Mouse (Mus musculus): ENCODE measurements around the gene Ints6l. TPM values are rescaled to one million over a fixed set of nuclear protein-coding genes. Genes with fewer than 3 reads are reported as not detected.

The Ints6l gene
- polyA plus RNA-seq (2012; rRNA removed) = 71.6 and 84.1 TPM in 2 replicates

DNA sequence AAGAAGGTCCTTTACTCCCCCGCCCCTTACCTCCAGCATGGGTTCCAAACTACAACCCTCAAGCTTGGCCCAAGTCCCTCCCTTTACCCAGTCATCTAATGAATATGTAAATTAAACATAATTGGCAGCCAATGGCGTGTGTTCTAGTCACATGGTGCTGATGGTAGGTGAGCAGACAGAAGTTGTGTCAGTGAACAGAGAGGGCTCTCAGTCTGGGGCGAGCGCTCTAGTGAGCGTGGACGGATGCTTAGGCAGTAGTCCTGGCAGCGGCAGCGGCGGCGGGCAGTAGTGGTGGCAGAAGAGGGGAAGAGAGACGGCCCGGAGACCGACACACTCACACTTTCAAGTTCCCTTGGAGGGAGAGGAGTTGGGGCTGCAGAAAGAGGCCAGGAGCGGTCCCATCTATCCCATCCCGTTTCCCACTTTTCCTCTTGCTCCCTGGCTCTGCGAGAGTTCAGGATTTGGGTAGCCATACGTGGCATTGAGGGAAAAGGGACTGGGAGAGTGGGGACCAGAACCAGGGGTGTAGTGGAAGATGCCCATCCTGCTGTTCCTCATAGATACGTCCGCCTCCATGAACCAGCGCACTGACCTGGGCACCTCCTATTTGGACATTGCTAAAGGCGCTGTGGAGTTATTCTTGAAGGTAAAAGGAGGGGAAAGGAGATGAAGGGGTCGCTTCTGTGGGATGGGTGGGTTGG is at the start of gene Ints6l:
Ints6l (plus strand) TSS at position 187 of the 701 bp plus-strand sequence.
- DNase-seq (ENCODE audit: extremely low spot score in 1 of 2, low spot score in 1 of 2) = peak; percentile 77 to 83

DNA sequence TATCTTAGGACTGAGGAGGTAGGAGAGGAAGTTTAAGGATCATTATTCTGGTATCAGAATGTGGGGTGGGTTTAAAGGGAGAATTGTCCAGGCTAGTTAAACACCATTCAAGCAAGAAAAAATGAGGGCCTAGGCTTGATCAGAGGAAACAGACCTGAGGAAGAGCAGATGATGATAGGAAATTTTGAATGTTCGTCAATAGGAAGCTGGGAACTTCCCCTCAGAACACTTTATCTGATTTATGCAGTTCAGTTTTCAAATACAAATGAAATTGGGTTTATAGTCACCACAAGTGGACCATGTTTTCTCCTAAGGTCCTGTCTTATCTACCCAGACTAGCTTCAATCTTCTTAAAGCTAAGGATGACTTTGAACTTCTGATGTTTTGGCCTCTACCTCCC is 49.2 kb upstream of the Ints6l start:
- DNase-seq (ENCODE audit: extremely low spot score in 1 of 2, low spot score in 1 of 2) = no peak

- DNase-seq (ENCODE audit: extremely low spot score in 1 of 2, low spot score in 1 of 2) = no peak
These were observed 48.5 kb upstream of the Ints6l start for GRCm38 (mm10) chrX:56406128-56406527.

DNA sequence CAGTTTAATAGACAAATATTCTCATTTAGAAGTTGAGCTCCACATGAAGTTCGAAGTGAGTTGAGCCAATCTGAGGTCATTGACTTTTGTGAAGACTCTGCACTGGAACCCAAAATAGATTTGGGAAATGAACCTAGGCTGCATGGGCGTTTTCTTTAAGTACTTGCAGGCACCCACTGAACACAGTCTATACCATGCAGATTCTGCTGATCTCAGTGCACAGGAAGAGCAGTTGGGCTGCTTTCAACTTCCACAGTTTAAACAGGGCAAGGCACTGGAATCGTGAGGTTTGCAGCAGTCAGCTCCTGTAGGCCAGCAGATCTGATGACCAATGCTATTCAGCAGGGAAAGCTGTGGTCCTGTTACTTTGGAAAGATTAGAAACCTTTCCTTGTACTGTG is 38.4 kb upstream of the Ints6l start:
- no peak for DNase-seq (ENCODE audit: extremely low spot score in 1 of 2, low spot score in 1 of 2)

DNA sequence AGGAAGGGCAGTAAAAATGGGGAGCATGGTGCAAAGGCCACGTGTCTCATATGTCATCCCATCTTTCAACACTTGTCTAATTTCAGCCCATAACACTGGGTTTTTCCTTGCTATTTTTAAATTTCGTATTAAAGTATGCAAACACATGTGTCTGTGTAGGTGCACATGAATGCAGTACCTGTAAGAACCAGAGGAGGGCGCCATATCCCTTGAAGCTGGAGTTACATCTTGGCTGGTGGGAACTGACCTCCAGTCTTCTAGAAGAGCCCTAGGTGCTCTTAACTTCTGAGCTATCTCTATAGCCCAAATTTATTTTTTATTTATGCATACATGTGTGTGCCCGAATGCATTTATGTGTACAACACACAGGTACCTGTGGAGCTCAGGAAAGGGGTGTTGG is 37.1 kb upstream of the Ints6l start:
- DNase-seq (ENCODE audit: extremely low spot score in 1 of 2, low spot score in 1 of 2) = no peak

GRCm38 (mm10) chrX:56430601-56431000 is 24.1 kb upstream of the Ints6l start:
- no peak for DNase-seq (ENCODE audit: extremely low spot score in 1 of 2, low spot score in 1 of 2)

DNA sequence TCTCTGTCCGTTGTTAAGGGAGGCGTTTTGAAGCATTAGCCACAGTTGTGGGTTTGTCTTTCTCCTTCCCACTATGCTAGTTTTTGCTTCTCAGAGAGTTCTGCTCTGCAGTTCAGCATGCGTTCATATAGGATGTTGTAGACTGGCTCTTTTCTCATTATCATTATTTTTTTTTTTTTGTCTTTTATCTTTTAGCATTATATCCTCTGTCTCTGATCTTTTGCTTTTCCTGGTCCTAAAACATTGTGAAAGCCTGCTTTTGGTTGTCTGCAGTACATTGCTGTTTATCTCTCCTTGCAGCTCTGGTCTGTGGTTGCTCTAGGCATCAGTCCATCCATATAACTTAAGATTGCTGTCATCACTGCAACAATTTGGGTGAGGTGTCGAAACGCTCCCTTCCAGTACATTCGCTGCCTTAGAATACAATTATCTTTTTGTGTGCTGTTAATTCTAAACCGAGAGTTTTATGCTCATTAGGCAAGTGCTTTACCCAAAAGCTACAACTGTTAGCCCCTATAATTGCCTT is 18.8 kb upstream of the Ints6l start:
- DNase-seq (ENCODE audit: extremely low spot score in 1 of 2, low spot score in 1 of 2) = no peak

DNA sequence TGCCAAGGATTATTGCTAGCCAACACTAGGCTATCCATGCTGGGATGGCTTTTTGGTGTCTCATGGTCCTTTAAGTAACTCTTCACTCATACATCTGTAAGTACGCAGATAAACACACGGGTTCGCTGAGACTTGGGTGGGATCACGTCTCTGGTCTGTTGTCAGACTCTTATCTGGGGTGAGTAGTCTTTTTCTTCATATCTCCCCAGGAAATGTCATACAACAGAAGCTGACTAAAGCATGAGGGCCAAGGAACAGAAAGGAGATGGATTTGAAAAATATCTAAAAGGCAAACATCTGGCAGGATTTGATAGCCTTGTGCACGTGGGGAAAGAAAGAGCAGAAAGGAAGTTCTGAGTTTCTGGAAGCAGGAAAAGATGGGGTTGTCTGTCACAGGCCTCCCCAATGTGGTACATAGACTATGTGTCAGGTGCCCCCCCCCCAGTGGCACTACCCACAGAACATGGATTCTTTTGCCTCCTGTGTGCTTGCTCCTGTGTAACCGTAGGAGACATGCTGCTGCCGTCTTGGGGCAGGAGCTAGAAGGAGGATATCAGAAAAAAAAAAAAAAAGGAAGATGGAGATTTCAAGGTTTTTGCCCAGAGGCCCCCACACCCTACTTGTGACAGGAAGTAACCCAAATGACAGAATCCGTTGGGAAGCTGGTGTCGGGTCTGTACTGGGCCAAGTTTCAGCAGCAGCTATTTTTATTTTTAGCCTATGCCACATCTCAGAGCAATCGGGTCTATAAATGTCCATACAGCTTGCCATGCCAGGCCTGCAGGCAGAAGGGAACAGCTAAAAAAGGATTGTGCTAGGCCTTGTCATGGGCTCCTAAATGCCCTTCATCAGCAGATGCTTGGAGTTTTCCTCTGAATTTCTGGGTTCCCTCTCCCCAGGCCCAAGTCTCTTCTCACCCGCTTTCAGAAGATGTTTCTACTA is 7.9 kb upstream of the Ints6l start:
- DNase-seq (ENCODE audit: extremely low spot score in 1 of 2, low spot score in 1 of 2) = no peak

DNA sequence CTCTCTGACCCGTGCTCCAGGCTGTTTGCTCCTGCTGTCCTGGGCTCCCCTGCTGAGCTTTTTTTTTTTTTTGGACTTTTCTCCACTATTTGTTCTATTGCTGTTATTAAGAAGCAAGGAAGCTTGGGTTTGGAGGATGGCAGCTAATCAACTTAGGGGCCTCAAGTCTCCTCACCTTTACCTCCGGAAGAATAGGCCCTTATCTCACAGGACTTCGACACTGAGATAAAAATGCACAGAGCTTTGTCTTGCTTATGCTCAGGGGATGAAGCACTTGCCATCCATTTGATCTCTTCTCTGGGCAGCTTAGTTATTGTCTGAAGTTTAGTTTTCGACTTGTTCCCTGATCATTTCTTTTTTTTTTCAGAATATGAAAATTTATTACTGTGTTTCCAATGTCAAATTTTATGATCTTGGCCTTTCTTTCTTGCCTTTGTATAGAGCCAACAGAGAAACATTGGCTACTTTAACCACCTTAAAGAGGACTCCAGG is 7.1 kb upstream of the Ints6l start, which contains the start of gene Gm2174:
Gm2174 (plus strand) TSS at position 442 of the 492 bp plus-strand sequence.
- no peak for DNase-seq (ENCODE audit: extremely low spot score in 1 of 2, low spot score in 1 of 2)

- peak; percentile 71 to 87 for DNase-seq (ENCODE audit: extremely low spot score in 1 of 2, low spot score in 1 of 2)
These were observed 952 bp downstream of the Ints6l start for GRCm38 (mm10) chrX:56455372-56456246.

DNA sequence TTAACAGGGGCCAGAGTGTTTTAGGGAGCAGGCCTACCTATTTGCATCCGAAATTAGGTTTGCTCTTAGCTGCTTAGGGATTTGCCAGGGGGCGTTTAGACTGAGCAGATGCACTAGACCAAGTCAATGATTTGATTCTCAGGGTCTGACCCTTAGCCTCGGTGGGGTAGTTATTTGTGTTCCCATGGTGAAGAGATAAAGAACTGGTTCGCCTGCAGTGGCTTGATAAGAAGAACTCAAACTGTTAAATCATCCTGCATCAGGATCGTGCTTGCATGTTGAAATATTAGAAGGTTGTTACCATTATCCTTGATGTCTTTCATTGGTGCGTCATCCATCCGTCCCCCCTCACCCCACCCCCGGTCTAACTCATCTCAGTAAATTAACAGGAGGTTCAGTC is 1.7 kb downstream of the Ints6l start:
- DNase-seq (ENCODE audit: extremely low spot score in 1 of 2, low spot score in 1 of 2) = no peak

DNA sequence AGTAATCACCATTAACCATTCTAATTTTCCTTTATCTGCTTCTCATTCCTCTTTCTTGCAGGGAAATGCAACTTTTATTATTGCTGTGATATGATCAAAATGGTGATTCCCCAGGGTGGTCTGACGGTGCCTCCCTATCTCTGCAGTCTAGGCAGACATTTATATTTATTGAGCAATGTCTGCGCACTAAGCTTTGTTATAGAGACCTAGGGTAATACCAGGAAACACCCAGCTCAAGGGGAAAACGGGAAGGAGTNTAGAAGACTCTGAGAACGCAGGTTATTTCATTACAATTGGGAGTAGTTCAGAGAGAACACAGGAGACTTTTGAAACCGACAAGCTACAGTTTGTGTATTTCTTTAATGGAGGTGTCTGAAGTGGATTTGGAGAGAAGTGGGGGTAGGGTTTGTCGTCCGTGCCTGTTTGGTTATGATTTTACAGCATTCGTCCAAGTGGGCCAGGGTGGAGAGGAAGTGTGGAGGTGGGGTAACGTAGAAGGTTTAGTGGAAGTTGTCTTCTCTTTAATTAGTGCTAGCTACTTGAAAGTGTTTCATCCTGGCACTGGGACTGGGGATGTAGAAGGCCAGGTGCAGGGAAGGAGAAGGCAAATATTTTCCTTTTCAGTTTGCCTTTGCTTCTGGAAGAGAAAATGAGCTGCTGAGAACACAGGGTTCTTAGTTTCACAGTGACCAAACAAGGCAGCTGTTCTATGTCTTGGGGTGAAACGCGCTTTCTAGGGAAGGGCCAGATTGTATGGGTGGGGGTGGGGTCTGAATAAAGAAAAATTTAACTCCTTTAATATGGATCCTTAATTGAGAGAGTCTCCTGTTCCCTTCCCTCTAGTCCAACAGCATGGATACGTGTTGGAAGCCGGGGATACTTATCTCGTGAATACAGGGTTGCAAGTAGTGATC is 7.6 kb downstream of the Ints6l start:
- no peak for DNase-seq (ENCODE audit: extremely low spot score in 1 of 2, low spot score in 1 of 2)

DNA sequence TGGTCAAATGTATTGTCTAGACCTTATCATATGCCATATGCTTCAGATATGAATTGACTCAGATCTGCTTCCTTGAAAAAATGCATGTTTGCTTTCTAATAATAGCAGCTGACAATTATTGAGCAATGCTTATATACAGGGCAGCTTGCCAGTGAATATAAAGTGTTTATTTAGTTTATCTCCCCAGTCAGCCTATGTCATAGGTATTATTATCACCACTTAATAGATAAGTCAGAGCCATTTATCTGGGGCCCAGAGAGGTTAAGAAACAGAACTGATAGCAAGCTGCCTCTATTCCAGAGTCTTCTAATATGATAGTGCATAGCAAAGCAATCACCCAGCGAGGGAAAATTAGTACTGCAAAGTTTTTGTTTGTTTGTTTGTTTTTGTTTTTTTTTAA is 10.2 kb downstream of the Ints6l start:
- DNase-seq (ENCODE audit: extremely low spot score in 1 of 2, low spot score in 1 of 2) = no peak

- no peak for DNase-seq (ENCODE audit: extremely low spot score in 1 of 2, low spot score in 1 of 2)
These were observed 13.0 kb downstream of the Ints6l start for GRCm38 (mm10) chrX:56467688-56468087.

DNA sequence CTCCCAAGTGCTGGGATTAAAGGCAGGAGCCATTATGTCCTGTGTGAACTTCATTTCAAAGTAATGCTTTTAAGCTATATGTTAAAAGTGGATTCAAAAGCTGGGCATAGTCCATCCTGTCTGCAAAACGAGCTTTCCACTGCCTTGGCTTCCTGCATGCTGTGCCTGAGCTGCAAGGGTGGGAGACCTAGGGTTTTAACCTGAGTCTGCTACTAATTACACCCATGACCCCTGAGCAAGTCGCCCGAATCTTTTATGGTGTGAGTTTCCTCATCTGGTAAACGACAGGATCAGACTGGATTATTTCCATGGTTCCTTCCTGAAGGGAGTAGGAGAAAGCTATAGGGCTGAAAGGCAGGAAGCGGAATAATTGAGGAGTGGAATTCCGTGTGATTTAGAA is 13.8 kb downstream of the Ints6l start:
- no peak for DNase-seq (ENCODE audit: extremely low spot score in 1 of 2, low spot score in 1 of 2)

- no peak for DNase-seq (ENCODE audit: extremely low spot score in 1 of 2, low spot score in 1 of 2)
These were observed 19.4 kb downstream of the Ints6l start for GRCm38 (mm10) chrX:56474035-56474434.

DNA sequence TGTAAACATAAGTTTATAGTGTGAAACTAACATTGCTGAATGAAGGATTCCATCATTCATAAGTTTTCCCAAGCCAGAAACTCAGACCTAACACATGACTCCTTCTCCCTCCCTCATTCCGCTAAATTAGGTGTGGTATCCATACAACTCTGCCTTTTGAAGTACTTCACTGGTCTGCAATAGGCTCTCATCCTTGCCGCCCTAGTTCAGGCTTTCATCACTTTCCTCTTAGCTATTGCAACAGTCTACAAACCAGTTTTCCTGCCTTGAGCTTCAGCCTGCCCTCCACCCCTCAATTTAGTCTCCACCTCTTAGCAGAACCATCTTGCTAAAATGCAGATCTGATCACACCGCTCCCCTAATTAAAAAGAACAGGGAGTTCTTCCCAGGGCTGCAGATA is 22.9 kb downstream of the Ints6l start:
- no peak for DNase-seq (ENCODE audit: extremely low spot score in 1 of 2, low spot score in 1 of 2)

- no peak for DNase-seq (ENCODE audit: extremely low spot score in 1 of 2, low spot score in 1 of 2)
These were observed 27.2 kb downstream of the Ints6l start for GRCm38 (mm10) chrX:56481906-56482305.

- DNase-seq (ENCODE audit: extremely low spot score in 1 of 2, low spot score in 1 of 2) = peak; percentile 38 to 88
These were observed 35.1 kb downstream of the Ints6l start for GRCm38 (mm10) chrX:56489758-56490157.
